In genomic region chr7:25076663-25077413, GRCm38 (mm10) we compare ENCODE assay signal across 8 mouse cellular contexts. TPM values are rescaled to one million over a fixed set of nuclear protein-coding genes. Genes with fewer than 3 reads are reported as not detected.
DNase-seq lines count a peak whose midpoint lies in the region; ATAC-seq and TF ChIP-seq lines count a peak whose summit lies in the region.

No protein-coding gene starts in this region.

- peak; percentile 83 for ATAC-seq in G1E (ENCODE audit: extremely low read depth, insufficient number of reproducible peaks, low FRiP score, poor library complexity, severe bottlenecking)
- peak; percentile 96 for ATAC-seq in forebrain, embryonic 16.5 days
- ATAC-seq in lung, embryonic 14.5 days (ENCODE audit: insufficient read depth) = peak; percentile 98

- no peak for TF ChIP-seq CTCF in G1E (IDR thresholded peaks at IDR 0.05; ENCODE audit: low read depth, low read length)
- peak; percentile 34 for TF ChIP-seq CTCF in layer of hippocampus, adult 2 months (conservative IDR thresholded peaks at IDR 0.05)
- TF ChIP-seq CTCF in lung, embryonic 14.5 days (IDR thresholded peaks at IDR 0.05; ENCODE audit: low read depth) = no peak; the same call in 1 of the 2 replicates
- no peak; the same call in 1 of the 2 replicates for TF ChIP-seq CTCF in olfactory bulb, adult 2 months (IDR thresholded peaks at IDR 0.05; ENCODE audit: insufficient read depth, low read depth, low read length)
- peak; percentile 59 for TF ChIP-seq CTCF in thymus, adult 2 months (IDR thresholded peaks at IDR 0.05; ENCODE audit: borderline replicate concordance, control insufficient read depth, extremely low read depth, insufficient read depth, low read length, poor library complexity)

- H3K9me3 ChIP-seq in G1E (replicated peaks) = no peaks in the 10 kb centered on the region; the same call in 1 of the 2 replicates
- no peaks in the 10 kb centered on the region for H3K9me3 ChIP-seq in forebrain, embryonic 16.5 days (ENCODE audit: control insufficient read depth, low read length)
- no peaks in the 10 kb centered on the region for H3K9me3 ChIP-seq in lung, embryonic 14.5 days (ENCODE audit: low read depth, low read length)

- peaks cover 81% of the 10 kb centered on the region for H3K4me1 ChIP-seq in G1E (ENCODE audit: insufficient read depth, low read depth, low read length)
- peaks cover 37% of the 10 kb centered on the region for H3K4me1 ChIP-seq in forebrain, embryonic 16.5 days (replicated peaks; ENCODE audit: control insufficient read depth, insufficient read depth, low read length)
- H3K4me1 ChIP-seq in lung, embryonic 14.5 days (ENCODE audit: insufficient read depth) = peaks cover 19% of the 10 kb centered on the region
- H3K4me1 ChIP-seq in olfactory bulb, adult 2 months (ENCODE audit: control insufficient read depth, insufficient read depth, low read length) = peaks cover 30% of the 10 kb centered on the region
- peaks cover 16% of the 10 kb centered on the region for H3K4me1 ChIP-seq in thymus, adult 2 months (replicated peaks; ENCODE audit: control insufficient read depth, insufficient read depth, low read length)

- H3K4me3 ChIP-seq in G1E (ENCODE audit: low read depth, low read length) = peak overlapping the region; percentile 92
- H3K4me3 ChIP-seq in forebrain, embryonic 16.5 days (replicated peaks; ENCODE audit: low read length) = peak overlapping the region; percentile 82
- peak overlapping the region; percentile 89 for H3K4me3 ChIP-seq in layer of hippocampus, adult 2 months
- H3K4me3 ChIP-seq in lung, embryonic 14.5 days (ENCODE audit: low read depth, low read length) = peak overlapping the region; percentile 69
- peak overlapping the region; percentile 88 for H3K4me3 ChIP-seq in olfactory bulb, adult 2 months (ENCODE audit: insufficient read depth, low read depth, low read length)
- peak overlapping the region; percentile 84 for H3K4me3 ChIP-seq in thymus, adult 2 months (ENCODE audit: control insufficient read depth, insufficient read depth, low read length)

- H3K36me3 ChIP-seq in G1E (replicated peaks) = peaks cover 40% of the 10 kb centered on the region
- H3K36me3 ChIP-seq in forebrain, embryonic 16.5 days (ENCODE audit: control insufficient read depth, insufficient read depth) = peaks cover 19% of the 10 kb centered on the region
- H3K36me3 ChIP-seq in lung, embryonic 14.5 days (ENCODE audit: insufficient read depth) = peaks cover 28% of the 10 kb centered on the region
- H3K36me3 ChIP-seq in thymus, adult 2 months (ENCODE audit: control insufficient read depth, insufficient read depth, low read length) = peaks cover 24% of the 10 kb centered on the region

- WGBS in forebrain, embryonic 16.5 days = under 1% methylated on average over 56 of the region's 56 CpGs
- under 1% methylated on average over 55 of the region's 56 CpGs for WGBS in lung, embryonic 14.5 days
- under 1% methylated on average over 56 of the region's 56 CpGs for WGBS in olfactory bulb, adult 2 months
- WGBS in thymus, adult 2 months = under 1% methylated on average over 56 of the region's 56 CpGs

- peak overlapping the region; percentile 91 for H3K4me2 ChIP-seq in forebrain, embryonic 16.5 days (ENCODE audit: low read length)
- peak overlapping the region; percentile 86 for H3K4me2 ChIP-seq in lung, embryonic 14.5 days

- H3K9ac ChIP-seq in forebrain, embryonic 16.5 days (replicated peaks; ENCODE audit: low read depth, low read length) = peak overlapping the region; percentile 94
- peak overlapping the region; percentile 82 for H3K9ac ChIP-seq in lung, embryonic 14.5 days

- peak; percentile 65 for TF ChIP-seq POLR2A in olfactory bulb, adult 2 months (IDR thresholded peaks at IDR 0.05; ENCODE audit: insufficient read depth, low read depth, low read length)
- TF ChIP-seq POLR2A in thymus, adult 2 months (IDR thresholded peaks at IDR 0.05; ENCODE audit: control insufficient read depth, extremely low read depth, insufficient read depth, low read length, poor library complexity) = peak; percentile 75

- peak; percentile 100 for DNase-seq in G1E (ENCODE audit: low spot score)
- DNase-seq in cerebellum, adult 18-20 months = peak; percentile 94 to 99
- peak; percentile 92 to 94 for DNase-seq in heart, postnatal 36 days
- peak; percentile 96 to 99 for DNase-seq in layer of hippocampus, adult 2 months (ENCODE audit: low spot score in 2 of 2)
- DNase-seq in lung, embryonic 14.5 days = peak; percentile 99
- DNase-seq in thymus, adult 2 months = peak; percentile 95

- no peaks in the 10 kb centered on the region for H3K27me3 ChIP-seq in G1E (ENCODE audit: insufficient read depth, low read length)
- no peaks in the 10 kb centered on the region for H3K27me3 ChIP-seq in forebrain, embryonic 16.5 days (replicated peaks; ENCODE audit: control insufficient read depth, insufficient read depth, low read length)
- no peaks in the 10 kb centered on the region for H3K27me3 ChIP-seq in lung, embryonic 14.5 days (ENCODE audit: insufficient read depth, low read length)
- no peaks in the 10 kb centered on the region for H3K27me3 ChIP-seq in thymus, adult 2 months (ENCODE audit: control insufficient read depth, insufficient read depth, low read length)

- peak overlapping the region; percentile 95 for H3K27ac ChIP-seq in forebrain, embryonic 16.5 days (ENCODE audit: low read length)
- peak overlapping the region; percentile 97 for H3K27ac ChIP-seq in layer of hippocampus, adult 2 months
- peak overlapping the region; percentile 96 for H3K27ac ChIP-seq in lung, embryonic 14.5 days (ENCODE audit: low read depth)
- peak overlapping the region; percentile 96 for H3K27ac ChIP-seq in olfactory bulb, adult 2 months (ENCODE audit: insufficient read depth, low read depth, low read length)
- peak overlapping the region; percentile 87 for H3K27ac ChIP-seq in thymus, adult 2 months (ENCODE audit: control insufficient read depth, insufficient read depth, low read length)

- intact Hi-C loops in heart, postnatal 36 days (cut with DNase I) = loop anchor here (5.0 to 10.0 kb wide), 3 partner anchors 195 to 578 kb away; partner anchors contain the start of genes Bckdha, Exosc5 and Rps19

RNA-seq across cellular contexts. Expression of gene Zfp574, which starts 4.5 kb away (rescaled TPM):
- total RNA-seq in G1E (2014; fragmentation: Nextera tagmentation) = 31.5 and 31.7 TPM in 2 replicates
- 14.8 and 15.4 TPM in 2 replicates for total RNA-seq in G1E (2017)
- 66.3 and 69.0 TPM in 2 replicates for polyA plus RNA-seq in G1E (2012)
- 36.6 and 38.4 TPM in 2 replicates for polyA plus RNA-seq in forebrain, embryonic 16.5 days (2015; fragmentation: Nextera tagmentation; extraction: Ambion mirVana)
- 10 to 100 TPM in 1 of 2 experiments, 1 to 10 TPM in 1; 9.8 to 10.7 TPM for total RNA-seq in heart, postnatal 36 days (2021)
- 10 to 100 TPM; 29.3 to 30.3 TPM for total RNA-seq in layer of hippocampus, adult 2 months (2021)
- polyA plus RNA-seq in lung, embryonic 14.5 days (2014; fragmentation: Nextera tagmentation; extraction: Ambion mirVana) = 29.9 and 30.7 TPM in 2 replicates
- polyA plus RNA-seq in olfactory bulb, adult 2 months (2012; ENCODE audit: insufficient read depth, insufficient read length, low replicate concordance, missing spikeins) = not detected in 2 replicates
- 65.0 and 68.8 TPM in 2 replicates for polyA plus RNA-seq in thymus, adult 2 months (2012; rRNA removed)

RNA-seq across cellular contexts. Expression of gene Grik5, which starts 4.7 kb away (rescaled TPM):
- total RNA-seq in G1E (2014; fragmentation: Nextera tagmentation) (168 and 198 TPM in 2 replicates), G1E (2017) (75.9 and 91.3 TPM in 2 replicates)
- 85.8 and 94.6 TPM in 2 replicates for polyA plus RNA-seq in G1E (2012)
- 10.4 and 16.9 TPM in 2 replicates for polyA plus RNA-seq in forebrain, embryonic 16.5 days (2015; fragmentation: Nextera tagmentation; extraction: Ambion mirVana)
- total RNA-seq in heart, postnatal 36 days (2021) = 1 to 10 TPM; 4.4 to 5.7 TPM
- 100 to 1,000 TPM; 247 to 248 TPM for total RNA-seq in layer of hippocampus, adult 2 months (2021)
- polyA plus RNA-seq in lung, embryonic 14.5 days (2014; fragmentation: Nextera tagmentation; extraction: Ambion mirVana) = 6.7 and 6.8 TPM in 2 replicates
- not detected in 2 replicates for polyA plus RNA-seq in olfactory bulb, adult 2 months (2012; ENCODE audit: insufficient read depth, insufficient read length, low replicate concordance, missing spikeins)
- 19.1 and 23.0 TPM in 2 replicates for polyA plus RNA-seq in thymus, adult 2 months (2012; rRNA removed)

Comparison
In these comparisons a context has a peak if more than half of its experiments do, and no peak if none do; other contexts are left out.
1. Peak in every context shown above with its lines: DNase-seq, ATAC-seq, H3K4me3 ChIP-seq and H3K27ac ChIP-seq.
2. CTCF ChIP-seq: peak in layer of hippocampus, adult 2 months (single experiment) and thymus, adult 2 months (single experiment); none in G1E (single experiment), lung, embryonic 14.5 days (single experiment) and olfactory bulb, adult 2 months (single experiment).
3. RNA of gene Zfp574, which starts 4.5 kb away (polyA plus RNA-seq): 66.3 to 69.0 TPM in G1E, 65.0 to 68.8 TPM in thymus, adult 2 months, 36.6 to 38.4 TPM in forebrain, embryonic 16.5 days and 29.9 to 30.7 TPM in lung, embryonic 14.5 days; not detected in olfactory bulb, adult 2 months; every median in the first group is over 10 times any median in the second.